Mouse (Mus musculus) testis, adult 10 weeks (tissue): ENCODE data around the gene Uba5. TPM values are rescaled to one million over a fixed set of nuclear protein-coding genes. Genes with fewer than 3 reads are reported as not detected.

Experiments
- polyA plus RNA-seq: library from polyadenylated mRNA; stranded (reverse); fragments of 350-450 nt; fragmentation: Illumina TruSeq; extraction: RNeasy Lipid Tissue Mini Kit (QIAGEN cat#74804); gene quantifications from one replicate; pipeline ENCODE4 v1.2.3, GENCODE M21; 2014; ENCODE audit warnings: low read depth, low replicate concordance

Uba5 gene
- polyA plus RNA-seq, result 18.1 TPM

GRCm38 (mm10) chr9:104062430-104063243, at the start of gene Uba5:
Uba5 (minus strand) TSS chr9:104063134.

GRCm38 (mm10) chr9:104063244-104063961, 469 bp upstream of the Uba5 start, which contains the start of gene Acad11:
Acad11 (plus strand) TSS chr9:104063377.

GRCm38 (mm10) chr9:104040362-104040761, 22.6 kb downstream of the Uba5 start, which contains the start of gene Gm28305:
Gm28305 (plus strand) TSS chr9:104040662.

GRCm38 (mm10) chr9:104001921-104002859, 60.7 kb downstream of the Uba5 start, which contains the start of gene Nphp3:
Nphp3 (plus strand) TSS chr9:104002544.

Other genes starting within 250 kb of the Uba5 start
- 5.2 TPM for gene Nphp3, start 60.6 kb downstream of the Uba5 start, polyA plus RNA-seq
- not detected for gene Gm28305, start 22.5 kb downstream of the Uba5 start, polyA plus RNA-seq
- gene Acad11, start 243 bp upstream of the Uba5 start, polyA plus RNA-seq, result 24.6 TPM
- gene Ackr4, start 63.8 kb upstream of the Uba5 start, polyA plus RNA-seq, result 0.77 TPM
- 31.1 TPM for gene Dnajc13, start 199.8 kb upstream of the Uba5 start, polyA plus RNA-seq